Mouse (Mus musculus): ENCODE data around the gene Trpt1. TPM values are rescaled to one million over a fixed set of nuclear protein-coding genes. Genes with fewer than 3 reads are reported as not detected.

Gene Trpt1
- 10 to 100 TPM in 1 of 2 experiments, 1 to 10 TPM in 1; 9.2 to 18.4 TPM for polyA plus RNA-seq (2012; fragmentation: generic; extraction: Trizol)

DNA sequence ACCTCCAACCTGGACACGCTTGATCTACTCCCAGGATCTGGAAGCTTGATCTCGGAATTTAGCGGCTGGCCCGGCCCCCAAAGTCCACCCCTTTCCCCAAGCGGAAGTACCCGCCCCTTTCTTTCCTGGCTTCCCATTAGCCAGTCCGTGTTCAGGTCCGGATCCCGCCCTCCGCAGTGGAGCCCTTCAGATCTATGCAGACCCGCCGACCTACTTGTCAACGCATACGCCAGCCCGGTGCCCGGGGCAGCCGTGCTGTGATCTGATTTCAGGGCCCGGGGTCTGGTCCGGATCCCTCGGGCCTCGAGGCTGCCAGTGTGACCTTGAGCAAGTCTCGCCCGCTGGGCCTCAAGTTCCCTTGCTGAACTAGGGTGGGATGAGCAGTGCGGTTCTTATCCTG lies at the start of gene Trpt1, which contains the start of gene Nudt22:
Gene Trpt1, plus strand, starts transcription at position 126 of the 400 bp plus-strand sequence.
Gene Nudt22, minus strand, starts transcription at position 112 of the 400 bp plus-strand sequence.

DNA sequence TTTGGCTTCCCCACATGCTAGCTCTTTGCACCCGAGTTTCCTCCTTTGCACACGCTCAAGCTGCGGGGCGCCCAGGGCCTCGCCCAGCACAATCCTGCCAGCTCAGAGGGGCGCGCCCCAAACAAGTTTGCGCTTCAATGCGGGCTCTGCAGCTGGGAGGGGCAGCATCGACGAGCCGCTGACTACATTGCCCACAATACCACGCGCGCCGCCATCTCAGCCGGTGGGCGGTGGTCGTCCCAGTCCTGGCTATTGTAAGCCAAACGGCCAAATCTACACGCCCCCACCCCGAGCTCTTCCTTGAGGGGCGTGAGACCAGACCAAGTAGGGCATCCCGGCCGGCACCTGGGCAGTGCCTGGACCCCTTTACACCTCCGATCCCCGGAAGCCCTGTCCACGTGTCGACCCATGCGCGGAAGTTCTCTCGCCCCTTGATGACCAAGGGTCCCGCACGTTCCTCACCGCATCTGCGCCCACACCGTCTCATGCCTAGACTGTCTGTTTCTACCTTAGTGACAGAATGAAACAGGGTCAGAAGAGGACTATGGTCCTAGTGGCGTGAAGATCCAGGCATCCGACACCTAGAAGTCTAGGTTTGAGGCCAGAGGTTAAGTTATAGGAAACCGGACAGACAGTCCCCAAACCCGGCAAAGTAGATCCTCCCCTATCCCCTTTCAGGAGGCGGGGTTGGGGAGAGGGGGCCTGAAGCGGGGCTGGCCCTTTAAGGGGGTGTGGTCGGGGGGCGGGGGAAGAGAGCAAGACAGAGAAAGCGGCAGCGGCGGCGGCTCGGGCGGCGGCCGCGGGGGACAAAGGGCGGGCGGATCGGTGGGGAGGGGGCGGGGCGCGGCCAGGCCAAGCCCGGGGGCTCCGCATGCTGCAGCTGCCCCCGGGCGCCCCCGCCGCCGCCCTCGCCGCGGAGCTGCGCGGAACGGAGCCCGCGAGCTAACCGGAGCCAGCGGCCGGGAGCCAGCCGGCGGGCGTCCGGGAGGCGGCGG lies 21.4 kb upstream of the Trpt1 start, which contains the start of gene Ppp1r14b:
Gene Ppp1r14b, plus strand, starts transcription at position 758 of the 995 bp plus-strand sequence.

GRCm38 (mm10) chr19:6975537-6976521 lies 20.1 kb upstream of the Trpt1 start, which contains the start of gene Plcb3:
Gene Plcb3, minus strand, starts transcription at chr19:6976470.

GRCm38 (mm10) chr19:6980381-6981093 lies 15.4 kb upstream of the Trpt1 start, which contains the start of gene Fkbp2:
Gene Fkbp2, minus strand, starts transcription at chr19:6980501.

GRCm38 (mm10) chr19:6987061-6987903 lies 8.6 kb upstream of the Trpt1 start, which contains the start of gene Vegfb:
Gene Vegfb, minus strand, starts transcription at chr19:6987651.

GRCm38 (mm10) chr19:6992011-6992858 lies 3.7 kb upstream of the Trpt1 start, which contains the start of gene Dnajc4:
Gene Dnajc4, minus strand, starts transcription at chr19:6992572.

GRCm38 (mm10) chr19:7019191-7019590 lies 23.3 kb downstream of the Trpt1 start, which contains the start of gene Fermt3:
Gene Fermt3, minus strand, starts transcription at chr19:7019469.

DNA sequence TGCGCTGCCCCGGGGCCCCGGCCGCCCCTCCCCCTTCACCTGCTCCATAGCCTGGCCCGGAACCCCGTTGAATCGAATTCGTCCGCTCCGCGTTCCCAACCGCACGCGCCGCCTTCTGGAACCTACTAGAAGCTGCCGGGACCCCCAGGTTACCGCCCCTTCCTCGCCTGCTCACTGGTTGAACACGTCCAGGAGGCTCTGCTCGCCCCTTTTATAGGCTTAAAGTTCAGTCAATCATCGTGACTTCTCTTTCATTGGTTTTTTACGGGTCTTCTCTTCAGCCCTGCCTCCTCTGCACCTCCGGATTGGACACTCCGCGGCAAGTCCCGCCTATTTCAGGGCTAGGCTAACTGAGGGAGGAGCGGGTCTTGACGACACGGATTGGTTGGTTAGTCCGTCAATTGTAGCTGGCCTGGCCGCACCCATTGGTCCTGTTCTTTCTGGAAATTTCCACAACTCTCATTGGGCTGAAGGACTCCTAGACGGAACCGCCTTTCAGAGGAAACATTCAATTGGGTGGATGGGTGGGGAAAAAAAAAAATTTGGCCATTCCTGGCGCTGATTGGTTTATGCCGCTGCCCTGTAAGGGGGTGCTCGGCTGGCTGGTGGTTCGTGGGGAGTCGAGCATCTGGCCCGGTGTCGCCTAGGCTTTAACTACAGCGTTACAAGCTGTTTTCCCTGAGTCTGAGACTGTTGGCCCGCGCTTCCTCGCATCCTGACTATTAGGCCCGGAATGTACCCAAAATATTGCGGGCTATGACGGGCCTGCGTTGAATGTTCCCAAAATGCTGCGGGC lies 44.1 kb downstream of the Trpt1 start, which contains the start of gene Stip1:
Gene Stip1, minus strand, starts transcription at position 127 of the 796 bp plus-strand sequence.

Other genes starting within 250 kb of the Trpt1 start
- gene Rps6ka4, start 155.5 kb upstream of the Trpt1 start, polyA plus RNA-seq (2012; fragmentation: generic; extraction: Trizol), result 10 to 100 TPM; 52.0 to 84.8 TPM
- gene Ccdc88b, start 137.9 kb upstream of the Trpt1 start, polyA plus RNA-seq (2012; fragmentation: generic; extraction: Trizol), result under 1 TPM; 0.08 to 0.25 TPM
- gene Trmt112, start 86.4 kb upstream of the Trpt1 start, polyA plus RNA-seq (2012; fragmentation: generic; extraction: Trizol), result 100 to 1,000 TPM; 375 to 622 TPM
- 100 to 1,000 TPM; 235 to 247 TPM for gene Prdx5, start 86.0 kb upstream of the Trpt1 start, polyA plus RNA-seq (2012; fragmentation: generic; extraction: Trizol)
- gene Esrra, start 74.3 kb upstream of the Trpt1 start, polyA plus RNA-seq (2012; fragmentation: generic; extraction: Trizol), result 10 to 100 TPM; 14.9 to 28.8 TPM
- under 1 TPM in 1 of 2 experiments, not detected in 1; 0.34 TPM for gene Catsperz, start 70.8 kb upstream of the Trpt1 start, polyA plus RNA-seq (2012; fragmentation: generic; extraction: Trizol)
- gene Kcnk4, start 61.6 kb upstream of the Trpt1 start, polyA plus RNA-seq (2012; fragmentation: generic; extraction: Trizol), result under 1 TPM; 0.08 to 0.28 TPM
- gene Bad, start 54.3 kb upstream of the Trpt1 start, polyA plus RNA-seq (2012; fragmentation: generic; extraction: Trizol), result 100 to 1,000 TPM; 155 to 180 TPM
- gene Gpr137, start 53.7 kb upstream of the Trpt1 start, polyA plus RNA-seq (2012; fragmentation: generic; extraction: Trizol), result 10 to 100 TPM; 42.4 to 50.3 TPM
- 1,000 to 10,000 TPM in 1 of 2 experiments, 100 to 1,000 TPM in 1; 321 to 1,838 TPM for gene Ppp1r14b, start 21.2 kb upstream of the Trpt1 start, polyA plus RNA-seq (2012; fragmentation: generic; extraction: Trizol)
- gene Plcb3, start 19.7 kb upstream of the Trpt1 start, polyA plus RNA-seq (2012; fragmentation: generic; extraction: Trizol), result 10 to 100 TPM; 14.8 to 39.5 TPM
- 100 to 1,000 TPM; 263 to 273 TPM for gene Fkbp2, start 15.6 kb upstream of the Trpt1 start, polyA plus RNA-seq (2012; fragmentation: generic; extraction: Trizol)
- 100 to 1,000 TPM in 1 of 2 experiments, 10 to 100 TPM in 1; 97.7 to 101 TPM for gene Vegfb, start 8.5 kb upstream of the Trpt1 start, polyA plus RNA-seq (2012; fragmentation: generic; extraction: Trizol)
- gene Dnajc4, start 3.6 kb upstream of the Trpt1 start, polyA plus RNA-seq (2012; fragmentation: generic; extraction: Trizol), result 10 to 100 TPM; 23.6 to 59.0 TPM
- 10 to 100 TPM; 31.2 to 50.1 TPM for gene Nudt22, start within 50 bp of the Trpt1 start, polyA plus RNA-seq (2012; fragmentation: generic; extraction: Trizol)
- under 1 TPM; 0.14 to 0.52 TPM for gene Fermt3, start 23.3 kb downstream of the Trpt1 start, polyA plus RNA-seq (2012; fragmentation: generic; extraction: Trizol)
- 100 to 1,000 TPM; 158 to 173 TPM for gene Stip1, start 43.8 kb downstream of the Trpt1 start, polyA plus RNA-seq (2012; fragmentation: generic; extraction: Trizol)
- 10 to 100 TPM; 11.8 to 33.4 TPM for gene Macrod1, start 60.7 kb downstream of the Trpt1 start, polyA plus RNA-seq (2012; fragmentation: generic; extraction: Trizol)
- gene Flrt1, start 109.6 kb downstream of the Trpt1 start, polyA plus RNA-seq (2012; fragmentation: generic; extraction: Trizol), result 1 to 10 TPM in 1 of 2 experiments, under 1 TPM in 1; 0.02 to 1.1 TPM
- 100 to 1,000 TPM; 165 TPM for gene Otub1, start 210.2 kb downstream of the Trpt1 start, polyA plus RNA-seq (2012; fragmentation: generic; extraction: Trizol)
- 1,000 to 10,000 TPM; 1,138 to 1,402 TPM for gene Cox8a, start 221.5 kb downstream of the Trpt1 start, polyA plus RNA-seq (2012; fragmentation: generic; extraction: Trizol)
- 10 to 100 TPM in 1 of 2 experiments, 1 to 10 TPM in 1; 3.9 to 12.4 TPM for gene Naa40, start 245.1 kb downstream of the Trpt1 start, polyA plus RNA-seq (2012; fragmentation: generic; extraction: Trizol)